Mouse (Mus musculus): ENCODE data around the gene Sla2. TPM values are rescaled to one million over a fixed set of nuclear protein-coding genes. Genes with fewer than 3 reads are reported as not detected.

Sla2 gene
- polyA plus RNA-seq, 1 experiment = 0.03 TPM

DNA sequence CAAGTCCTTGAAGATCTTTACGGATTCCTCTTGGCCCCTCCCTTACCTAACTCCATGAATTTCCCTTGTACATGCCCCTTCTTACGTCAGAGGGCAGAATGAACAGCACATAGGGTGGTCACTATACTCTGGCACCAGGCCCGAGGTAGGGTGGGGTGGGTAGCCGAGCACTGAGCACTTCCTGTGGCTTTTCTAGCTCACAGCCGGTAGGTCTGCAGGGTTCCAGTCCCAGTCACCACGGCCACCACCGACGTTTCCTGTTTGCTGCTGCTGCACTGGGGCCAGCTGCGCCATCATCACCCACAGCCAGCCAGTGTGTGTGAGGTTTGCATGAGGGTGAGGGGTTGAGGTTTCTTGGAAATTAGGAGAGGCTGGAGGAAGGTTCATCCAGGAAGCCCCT, 9.3 kb downstream of the Sla2 start:
- DNase-seq (ENCODE audit: low read depth) = no peak
- TF ChIP-seq CTCF (IDR thresholded peaks at IDR 0.05; ENCODE audit: borderline replicate concordance, extremely low read depth, insufficient read depth, insufficient read length) (no peak), POLR2A (IDR thresholded peaks at IDR 0.05; ENCODE audit: borderline replicate concordance, extremely low read depth, insufficient read depth, insufficient read length, poor library complexity, severe bottlenecking) (no peak)

DNA sequence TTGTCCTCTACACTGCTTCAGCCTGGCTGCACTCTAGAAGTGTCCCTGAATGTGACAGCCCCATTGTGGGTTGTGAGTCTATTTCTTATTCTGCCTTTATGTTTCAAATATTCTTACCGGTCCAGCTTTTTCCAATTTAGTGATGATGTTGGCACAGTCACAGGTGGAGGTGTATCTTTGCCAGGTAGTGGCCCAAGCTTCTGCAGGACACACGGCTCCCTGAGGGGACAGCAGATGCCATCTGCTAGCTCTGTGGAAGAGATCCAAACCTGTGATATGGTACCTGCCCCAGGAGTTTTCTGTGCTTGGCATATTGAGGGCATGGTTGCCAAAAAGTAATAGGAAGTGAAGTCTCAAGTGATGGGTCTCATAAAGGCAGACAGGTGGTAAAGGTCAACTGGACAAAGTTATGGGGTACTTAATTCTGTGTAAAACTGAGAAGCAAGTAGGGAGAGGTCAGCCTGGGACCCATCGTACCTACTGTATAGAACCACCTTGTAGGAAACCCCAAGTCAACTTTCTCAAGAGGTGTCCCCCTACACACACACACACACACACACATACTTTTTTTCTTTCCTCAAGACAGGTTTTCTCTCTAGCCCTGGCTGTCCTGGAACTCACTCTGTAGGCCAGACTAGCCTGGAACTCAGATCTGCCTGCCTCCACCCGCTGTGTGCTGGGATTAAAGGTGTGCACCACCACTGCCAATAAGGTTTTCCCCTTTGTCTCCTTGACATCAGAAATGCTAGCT, 12.1 kb downstream of the Sla2 start:
- TF ChIP-seq POLR2A (IDR thresholded peaks at IDR 0.05; ENCODE audit: borderline replicate concordance, extremely low read depth, insufficient read depth, insufficient read length, poor library complexity, severe bottlenecking) = no peak
- TF ChIP-seq CTCF (IDR thresholded peaks at IDR 0.05; ENCODE audit: borderline replicate concordance, extremely low read depth, insufficient read depth, insufficient read length) = no peak
- no peak for DNase-seq (ENCODE audit: low read depth)

DNA sequence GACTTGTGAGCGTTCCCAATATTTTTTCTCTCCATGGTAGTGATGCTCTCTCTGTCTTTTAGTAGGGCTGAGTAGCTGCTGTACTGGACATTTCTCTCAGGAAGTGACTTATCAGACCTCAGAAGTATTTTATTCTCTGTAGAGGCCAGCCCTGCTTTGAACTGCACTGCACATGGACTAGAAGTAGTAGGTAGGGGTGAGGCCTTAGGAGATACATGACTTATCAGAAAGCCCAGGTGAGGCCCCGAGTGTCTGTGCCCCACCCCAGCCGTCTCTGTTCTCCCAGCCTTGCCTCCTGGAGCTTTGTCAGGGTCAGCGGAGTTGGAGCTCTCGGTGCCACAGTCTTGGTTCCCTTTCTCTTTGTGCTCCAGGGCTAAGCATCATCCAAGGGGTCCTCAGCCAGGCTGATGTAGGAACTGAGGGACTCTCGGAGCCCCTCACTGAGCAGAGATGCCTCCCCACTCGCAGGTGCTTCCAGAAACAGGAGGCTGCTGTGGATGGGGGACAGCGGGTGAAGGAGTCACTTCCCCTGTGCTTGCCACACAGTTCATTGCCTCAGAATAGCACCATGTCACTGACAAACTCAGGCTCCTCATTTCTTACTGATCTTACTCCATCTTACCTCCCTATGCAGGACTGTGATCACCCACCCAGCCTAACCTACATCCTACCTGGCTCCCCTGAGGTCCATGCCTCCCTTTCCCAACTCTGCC, 12.8 kb downstream of the Sla2 start:
- TF ChIP-seq CTCF (IDR thresholded peaks at IDR 0.05; ENCODE audit: borderline replicate concordance, extremely low read depth, insufficient read depth, insufficient read length) = no peak
- no peak for TF ChIP-seq POLR2A (IDR thresholded peaks at IDR 0.05; ENCODE audit: borderline replicate concordance, extremely low read depth, insufficient read depth, insufficient read length, poor library complexity, severe bottlenecking)
- DNase-seq (ENCODE audit: low read depth) = no peak

GRCm38 (mm10) chr2:156873629-156874028, 13.4 kb downstream of the Sla2 start:
- TF ChIP-seq CTCF (IDR thresholded peaks at IDR 0.05; ENCODE audit: borderline replicate concordance, extremely low read depth, insufficient read depth, insufficient read length) = peak; percentile 79; the same call in 1 of the 2 replicates
- TF ChIP-seq POLR2A (IDR thresholded peaks at IDR 0.05; ENCODE audit: borderline replicate concordance, extremely low read depth, insufficient read depth, insufficient read length, poor library complexity, severe bottlenecking) = no peak
- DNase-seq (ENCODE audit: low read depth) = peak; percentile 78

- no peak for DNase-seq (ENCODE audit: low read depth)
- no peak for TF ChIP-seq CTCF (IDR thresholded peaks at IDR 0.05; ENCODE audit: borderline replicate concordance, extremely low read depth, insufficient read depth, insufficient read length)
- TF ChIP-seq POLR2A (IDR thresholded peaks at IDR 0.05; ENCODE audit: borderline replicate concordance, extremely low read depth, insufficient read depth, insufficient read length, poor library complexity, severe bottlenecking) = no peak
Measured at GRCm38 (mm10) chr2:156870519-156870918, 16.5 kb downstream of the Sla2 start.

DNA sequence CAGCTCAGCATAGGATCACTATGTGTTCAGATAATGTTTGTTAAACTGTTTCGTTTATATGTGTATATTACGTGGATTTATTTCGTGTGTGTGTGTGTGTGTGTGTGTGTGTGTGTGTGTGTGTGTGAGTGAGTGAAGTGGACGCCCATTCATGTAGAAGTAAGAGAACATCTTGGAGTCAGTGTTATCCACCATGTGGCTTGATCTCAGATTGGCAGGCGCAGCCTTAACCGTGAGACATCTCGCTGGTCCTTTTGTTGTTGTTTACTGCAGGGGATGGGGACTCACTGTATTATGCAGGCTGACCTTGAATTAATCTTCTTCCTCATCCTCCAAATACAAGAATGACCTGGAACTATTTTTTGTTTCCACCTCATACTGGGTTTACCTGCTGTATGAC, 17.4 kb downstream of the Sla2 start:
- TF ChIP-seq CTCF (IDR thresholded peaks at IDR 0.05; ENCODE audit: borderline replicate concordance, extremely low read depth, insufficient read depth, insufficient read length) (no peak), POLR2A (IDR thresholded peaks at IDR 0.05; ENCODE audit: borderline replicate concordance, extremely low read depth, insufficient read depth, insufficient read length, poor library complexity, severe bottlenecking) (no peak)

GRCm38 (mm10) chr2:156868994-156869393, 18.0 kb downstream of the Sla2 start:
- no peak for DNase-seq (ENCODE audit: low read depth)
- TF ChIP-seq POLR2A (IDR thresholded peaks at IDR 0.05; ENCODE audit: borderline replicate concordance, extremely low read depth, insufficient read depth, insufficient read length, poor library complexity, severe bottlenecking) = no peak
- no peak for TF ChIP-seq CTCF (IDR thresholded peaks at IDR 0.05; ENCODE audit: borderline replicate concordance, extremely low read depth, insufficient read depth, insufficient read length)

More for the DNA sequence above, 17.4 kb downstream of the Sla2 start:
- no peak for DNase-seq (ENCODE audit: low read depth)

GRCm38 (mm10) chr2:156864481-156864880, 22.5 kb downstream of the Sla2 start:
- TF ChIP-seq CTCF (IDR thresholded peaks at IDR 0.05; ENCODE audit: borderline replicate concordance, extremely low read depth, insufficient read depth, insufficient read length) (no peak), POLR2A (IDR thresholded peaks at IDR 0.05; ENCODE audit: borderline replicate concordance, extremely low read depth, insufficient read depth, insufficient read length, poor library complexity, severe bottlenecking) (no peak)
- DNase-seq (ENCODE audit: low read depth) = peak; percentile 74

DNA sequence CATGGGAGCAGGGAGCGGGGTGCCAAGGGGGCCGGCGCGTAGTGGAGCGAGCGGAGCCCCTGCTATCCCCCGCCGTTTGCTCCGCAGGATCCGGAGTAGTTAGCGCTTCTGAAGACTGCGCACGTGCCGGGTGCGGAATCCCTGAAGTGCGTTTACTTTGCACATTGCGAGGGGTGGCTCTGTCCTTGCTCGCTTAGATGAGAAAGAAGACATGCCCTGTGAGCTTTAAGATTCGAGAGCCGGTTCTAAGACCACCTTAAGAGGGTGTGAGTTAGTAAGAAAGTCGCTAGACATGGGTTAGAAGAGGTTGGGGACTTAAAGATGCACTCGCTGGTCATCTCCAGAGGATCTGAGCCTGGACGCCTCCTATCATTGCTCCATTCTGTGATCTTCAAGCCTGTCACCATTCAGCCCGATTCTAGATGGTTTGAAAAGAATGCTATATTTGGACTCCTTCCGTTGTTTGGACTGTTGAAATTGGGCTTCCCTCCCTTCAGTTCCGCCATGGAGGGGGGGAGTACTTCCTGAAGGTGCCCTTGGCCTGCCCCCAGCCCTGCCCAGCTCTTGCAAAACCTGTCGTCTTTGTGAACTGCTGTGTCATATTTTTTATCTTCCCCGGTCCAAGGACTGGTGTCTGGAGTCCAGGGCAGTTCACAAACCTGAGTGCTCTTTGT, 23.4 kb downstream of the Sla2 start:
- TF ChIP-seq CTCF (IDR thresholded peaks at IDR 0.05; ENCODE audit: borderline replicate concordance, extremely low read depth, insufficient read depth, insufficient read length) = no peak
- no peak for TF ChIP-seq POLR2A (IDR thresholded peaks at IDR 0.05; ENCODE audit: borderline replicate concordance, extremely low read depth, insufficient read depth, insufficient read length, poor library complexity, severe bottlenecking)
- DNase-seq (ENCODE audit: low read depth) = no peak

GRCm38 (mm10) chr2:156862772-156863486, 24.1 kb downstream of the Sla2 start, which contains the start of gene Rab5if:
Gene Rab5if, plus strand, starts transcription at chr2:156863128.
- peak; percentile 90 for TF ChIP-seq POLR2A (IDR thresholded peaks at IDR 0.05; ENCODE audit: borderline replicate concordance, extremely low read depth, insufficient read depth, insufficient read length, poor library complexity, severe bottlenecking)
- peak; percentile 44; the same call in 1 of the 2 replicates for TF ChIP-seq CTCF (IDR thresholded peaks at IDR 0.05; ENCODE audit: borderline replicate concordance, extremely low read depth, insufficient read depth, insufficient read length)
- peak; percentile 99 for DNase-seq (ENCODE audit: low read depth)
